Mouse (Mus musculus): ENCODE data around the gene Cecr2.

DNA sequence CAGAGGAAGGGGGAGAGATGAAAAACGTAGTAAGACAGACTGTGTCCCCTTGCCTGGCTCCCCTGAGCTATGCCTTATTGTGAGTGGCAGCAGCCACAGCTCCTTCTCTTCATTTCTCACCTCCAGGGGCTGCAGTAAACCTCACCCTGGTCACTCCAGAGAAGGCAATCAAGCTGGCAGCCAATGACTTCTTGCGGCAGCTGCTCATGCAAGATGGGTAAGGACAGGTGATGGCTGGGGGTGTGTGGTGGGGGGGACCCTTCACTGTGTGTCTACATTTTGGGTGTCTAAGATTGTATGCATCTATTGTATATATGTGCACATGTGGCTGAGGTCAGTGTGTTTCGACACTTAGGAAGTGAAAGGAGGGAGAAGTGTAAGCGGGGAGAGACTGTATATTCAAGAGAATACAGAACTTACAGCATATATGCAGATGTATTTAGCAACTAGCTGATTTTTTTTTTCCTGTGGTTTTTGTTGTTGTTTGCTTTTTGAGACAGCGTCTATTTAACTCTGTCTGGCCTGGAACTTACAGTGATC lies 122.0 kb downstream of the Cecr2 start:
- TF ChIP-seq EP300 (IDR thresholded peaks at IDR 0.05) (no peak), CTCF (IDR thresholded peaks at IDR 0.05) (no peak)

Data from lung, postnatal 0 days (tissue).